Mouse (Mus musculus) neural tube, embryonic 11.5 days (tissue): Measurements from ENCODE around the gene Traf3. TPM values are rescaled to one million over a fixed set of nuclear protein-coding genes. Genes with fewer than 3 reads are reported as not detected.
A peak's percentile ranks its signal among the peaks of the same experiment; 100 is the strongest.

Experiments used
- ATAC-seq: fragments of 200-750 bp; cut with Nextera tagmentation; 2 replicates; pipeline ENCODE4 v1.8.0; 2017; ENCODE audit warnings: moderate number of reproducible peaks, mild to moderate bottlenecking, moderate TSS enrichment, moderate library complexity; ENCODE audit not compliant: insufficient read depth, low FRiP score, low TSS enrichment
- DNase-seq: peaks from one replicate; pipeline ENCODE4 v3.0.0-alpha.2; 2015; ENCODE audit warnings: low spot score
- H3K27ac ChIP-seq: fragments of 300-500 bp; sonication (generic); 2 replicates; pipeline ENCODE4 v1.5.1; 2014; ENCODE audit warnings: low read depth, mild to moderate bottlenecking, low read length
- H3K27me3 ChIP-seq: fragments of 300-500 bp; sonication (generic); 2 replicates; pipeline ENCODE4 v1.6.1; 2014; ENCODE audit warnings: mild to moderate bottlenecking, low read length, mixed read lengths; ENCODE audit not compliant: control insufficient read depth, insufficient read depth
- H3K36me3 ChIP-seq: fragments of 300-500 bp; sonication (generic); 2 replicates; pipeline ENCODE4 v1.6.1; 2014; ENCODE audit warnings: mild to moderate bottlenecking, low read length, moderate library complexity, mixed read lengths; ENCODE audit not compliant: control insufficient read depth, insufficient read depth
- H3K4me1 ChIP-seq: fragments of 300-500 bp; sonication (generic); 2 replicates; pipeline ENCODE4 v1.6.1; 2014; ENCODE audit warnings: low read length, mixed read lengths; ENCODE audit not compliant: control insufficient read depth, insufficient read depth
- H3K4me2 ChIP-seq: fragments of 300-500 bp; sonication (generic); 2 replicates; pipeline ENCODE4 v1.6.1; 2014; ENCODE audit warnings: low read depth, mild to moderate bottlenecking, moderate library complexity
- H3K4me3 ChIP-seq: fragments of 300-500 bp; sonication (generic); 2 replicates; pipeline ENCODE4 v1.5.1; 2014; ENCODE audit warnings: low read depth, low read length
- H3K9ac ChIP-seq: fragments of 300-500 bp; sonication (generic); 2 replicates; pipeline ENCODE4 v1.6.1; 2014; ENCODE audit warnings: mild to moderate bottlenecking, low read length
- H3K9me3 ChIP-seq: fragments of 300-500 bp; sonication (generic); 2 replicates; pipeline ENCODE4 v1.6.1; 2016; ENCODE audit warnings: low read length; ENCODE audit not compliant: control insufficient read depth
- WGBS: fragments of 180-500 bp; shearing (Covaris S2); extraction: QIAGEN DNeasy Blood & Tissue Kit; methylation state at CpG from one replicate; pipeline ENCODE4 v1.1.7; 2014; 5-methylcytosine and 5-hydroxymethylcytosine counted together
- polyA plus RNA-seq: library from polyadenylated mRNA; unstranded; fragments of >200 nt; fragmentation: Nextera tagmentation; extraction: Ambion mirVana; gene quantifications from 2 replicates; pipeline ENCODE4 v1.2.1, GENCODE M21; 2014

The Traf3 gene
- 15.4 and 16.2 TPM in 2 replicates for polyA plus RNA-seq

DNA sequence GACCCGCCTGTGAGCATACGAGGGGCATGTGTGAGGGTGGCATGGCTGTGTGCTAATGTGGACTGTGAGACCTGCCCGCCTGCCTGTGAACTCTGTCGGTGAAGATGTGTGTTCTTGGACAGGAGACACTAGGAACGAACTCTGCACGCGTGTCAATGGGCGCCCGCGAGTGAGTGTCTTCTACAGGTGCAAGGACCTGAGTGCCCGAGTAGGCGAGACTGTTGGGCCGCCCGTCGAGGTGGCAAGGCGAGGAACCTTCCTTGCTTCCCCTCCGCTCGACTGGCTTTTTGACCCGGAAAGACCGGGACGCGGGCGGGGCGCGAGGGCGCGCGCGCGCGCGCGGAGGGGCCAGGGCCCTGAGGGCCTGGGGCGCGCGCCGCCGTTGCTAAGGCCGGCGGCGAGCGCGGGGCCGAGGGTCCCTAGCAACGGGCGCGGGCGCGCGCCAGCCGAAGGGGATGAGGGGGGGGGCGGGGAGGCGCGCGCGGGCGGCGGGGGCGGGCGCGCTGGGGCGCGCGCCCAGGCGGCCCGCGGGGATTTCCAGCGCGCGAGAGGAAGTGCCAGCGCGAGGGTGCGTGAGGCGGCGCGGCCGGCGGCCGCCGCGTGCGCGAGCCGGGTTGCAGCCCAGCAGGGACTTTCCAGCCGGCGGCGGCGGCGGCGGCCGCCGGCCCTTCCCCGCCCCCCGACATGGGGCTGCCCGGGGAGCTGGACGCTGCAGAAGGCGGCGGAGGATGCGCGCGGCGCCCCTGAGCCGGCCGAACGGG lies at the start of gene Traf3:
Traf3 (plus strand) TSS at position 540 of the 761 bp plus-strand sequence.
- ATAC-seq: peak; percentile 24; the same call in 1 of the 2 replicates
- WGBS: 15% methylated on average over 27 of the region's 105 CpGs
- H3K4me3 ChIP-seq: peak within 1 kb of the TSS; percentile 90
- H3K27me3 ChIP-seq: no peaks in the 10 kb centered on the region
- H3K4me1 ChIP-seq: peaks cover 23% of the 10 kb centered on the region
- peak; percentile 83 for DNase-seq
- no peaks in the 10 kb centered on the region for H3K9me3 ChIP-seq
- H3K36me3 ChIP-seq: no peaks in the 10 kb centered on the region
- peak within 1 kb of the TSS; percentile 61 for H3K4me2 ChIP-seq
- peak within 1 kb of the TSS; percentile 90 for H3K27ac ChIP-seq
- peak within 1 kb of the TSS; percentile 85 for H3K9ac ChIP-seq

DNA sequence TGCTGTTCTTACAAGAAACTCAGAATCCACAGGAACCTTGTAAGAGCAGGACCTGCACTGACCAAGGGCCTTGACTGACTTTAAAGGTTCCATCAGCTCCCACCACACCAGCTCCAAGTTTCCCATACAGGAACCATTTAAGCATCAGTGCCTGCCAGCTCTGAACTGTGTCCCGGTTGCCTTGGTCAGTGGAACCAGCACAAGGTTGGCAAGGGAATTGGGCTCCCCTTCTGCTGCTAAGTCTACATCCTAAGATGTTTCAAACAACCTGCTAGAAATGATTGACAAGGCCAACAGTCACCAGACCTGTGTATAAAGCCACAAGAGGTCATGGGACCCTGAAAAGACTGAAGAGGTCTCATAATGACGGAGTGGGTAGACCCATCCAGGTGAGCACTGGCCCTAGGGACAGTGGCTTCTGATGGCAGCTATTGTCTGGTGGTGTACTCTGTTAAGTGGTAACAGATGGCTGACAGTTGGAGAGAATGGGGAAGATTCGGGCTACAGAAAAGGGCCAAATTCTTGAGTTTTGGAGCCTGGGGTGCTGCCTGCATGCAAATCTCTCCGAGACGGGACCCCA lies 46.6 kb upstream of the Traf3 start:
- H3K4me1 ChIP-seq: no peaks in the 10 kb centered on the region
- peaks cover 8% of the 10 kb centered on the region; the same call in 1 of the 2 replicates for H3K36me3 ChIP-seq
- H3K27ac ChIP-seq: no peak overlapping the region
- no peaks in the 10 kb centered on the region for H3K27me3 ChIP-seq
- no peak for ATAC-seq
- WGBS: 87% methylated on average over 5 of the region's 5 CpGs
- DNase-seq: no peak
- no peak overlapping the region for H3K4me3 ChIP-seq
- H3K9me3 ChIP-seq: no peaks in the 10 kb centered on the region
- H3K4me2 ChIP-seq: no peak overlapping the region
- no peak overlapping the region for H3K9ac ChIP-seq

DNA sequence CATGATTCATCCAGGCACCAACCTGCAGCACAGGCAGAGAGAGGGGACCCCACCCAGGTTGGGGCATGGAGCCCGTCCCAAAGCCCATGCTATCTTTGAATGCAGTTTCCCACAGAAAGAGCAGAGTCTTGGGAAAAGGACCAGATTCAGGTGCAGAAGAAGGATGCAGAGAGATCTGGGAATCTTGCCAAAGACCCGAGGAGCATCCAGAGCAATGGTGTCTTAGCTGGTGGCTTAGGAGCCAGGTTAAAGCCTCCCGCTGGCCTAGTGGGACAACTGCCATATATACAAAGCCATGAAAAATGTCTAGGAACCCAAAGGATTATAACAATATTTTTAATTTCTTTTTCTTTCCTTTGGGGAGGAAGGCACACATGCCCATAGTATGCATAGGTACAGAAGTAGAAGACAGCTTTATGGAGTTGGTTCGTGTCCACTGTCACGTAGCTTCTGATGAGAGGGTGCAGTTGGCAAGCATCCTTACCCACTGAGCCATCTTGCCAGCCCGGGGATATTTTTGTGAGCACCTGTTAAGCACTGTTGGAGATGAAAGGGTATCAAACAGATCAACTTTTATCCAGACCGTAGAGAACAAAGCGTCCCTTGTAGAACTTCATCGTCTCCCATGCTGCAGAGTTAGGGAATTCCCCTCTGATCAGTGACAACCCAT lies 45.1 kb upstream of the Traf3 start:
- H3K4me2 ChIP-seq: no peak overlapping the region
- no peak overlapping the region for H3K4me3 ChIP-seq
- no peak overlapping the region for H3K9ac ChIP-seq
- WGBS: 91% methylated on average over 9 of the region's 9 CpGs
- H3K36me3 ChIP-seq: peaks cover 8% of the 10 kb centered on the region; the same call in 1 of the 2 replicates
- H3K9me3 ChIP-seq: no peaks in the 10 kb centered on the region
- DNase-seq (no peak), ATAC-seq (no peak)
- no peaks in the 10 kb centered on the region for H3K4me1 ChIP-seq
- H3K27ac ChIP-seq: no peak overlapping the region
- H3K27me3 ChIP-seq: no peaks in the 10 kb centered on the region

DNA sequence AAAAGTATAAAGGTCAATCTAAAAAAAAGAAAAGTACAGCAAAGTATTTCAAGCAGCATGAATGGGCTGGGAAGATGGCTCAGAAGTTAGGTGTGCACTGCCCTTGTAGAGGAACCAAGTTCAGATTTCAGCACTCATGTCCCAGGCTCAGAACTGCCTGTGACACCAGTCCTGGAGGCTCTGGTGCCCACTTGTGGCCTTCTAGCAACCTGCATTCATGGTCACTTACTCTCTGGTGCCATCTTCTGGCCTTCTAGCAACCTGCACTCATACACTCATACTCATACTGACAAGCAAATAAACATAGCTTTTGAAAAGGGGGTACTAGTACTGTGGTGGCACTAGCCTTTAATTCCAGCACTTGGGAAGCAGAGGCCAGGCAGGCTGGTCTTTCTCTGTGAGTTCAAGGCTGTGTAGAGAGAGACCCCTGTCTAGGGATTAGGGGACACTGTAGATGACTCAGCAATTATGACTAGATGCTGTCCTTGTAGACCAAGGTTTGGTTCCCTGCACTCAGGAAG lies 43.8 kb upstream of the Traf3 start:
- ATAC-seq: no peak
- no peak for DNase-seq
- 0 out of 2 replicates have a peak, but pooled peaks cover 4% of the 10 kb centered on the region for H3K36me3 ChIP-seq
- no peak overlapping the region for H3K27ac ChIP-seq
- H3K4me2 ChIP-seq: no peak overlapping the region
- H3K4me3 ChIP-seq: no peak overlapping the region
- no peaks in the 10 kb centered on the region for H3K27me3 ChIP-seq
- H3K9me3 ChIP-seq: no peaks in the 10 kb centered on the region
- H3K9ac ChIP-seq: no peak overlapping the region
- H3K4me1 ChIP-seq: no peaks in the 10 kb centered on the region

DNA sequence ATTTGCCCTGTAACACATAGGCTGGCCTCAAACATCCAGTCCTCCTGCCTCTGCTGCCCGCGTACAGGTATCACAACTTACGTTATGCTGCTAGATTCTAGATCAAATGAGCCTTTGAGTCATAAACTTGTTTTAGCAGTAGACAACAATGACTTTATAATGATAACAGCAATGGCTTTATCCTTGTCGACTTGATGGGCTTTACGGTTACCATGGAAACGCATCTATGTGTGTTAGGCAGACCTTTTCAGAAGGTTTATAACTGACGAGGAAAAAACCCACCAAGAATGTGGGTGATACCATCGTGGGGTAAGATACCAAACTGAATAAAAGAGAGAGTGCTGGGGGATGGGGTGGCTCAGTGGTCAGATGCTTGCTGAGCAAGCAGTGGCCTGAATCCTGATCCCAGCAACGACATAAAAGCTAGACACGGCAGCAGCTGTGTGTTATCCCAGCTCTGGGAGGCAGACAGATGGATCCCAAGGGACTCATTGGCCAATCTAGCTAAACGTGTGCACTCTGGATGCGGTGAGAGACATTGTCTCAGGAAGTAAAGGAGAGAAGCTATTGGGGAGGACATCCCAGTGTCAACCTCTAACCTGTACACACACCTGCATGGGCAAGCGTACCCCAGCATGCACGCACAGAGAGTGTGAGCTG lies 41.4 kb upstream of the Traf3 start:
- no peaks in the 10 kb centered on the region for H3K36me3 ChIP-seq
- 65% methylated on average over 14 of the region's 14 CpGs for WGBS
- H3K9me3 ChIP-seq: no peaks in the 10 kb centered on the region
- H3K9ac ChIP-seq: no peak overlapping the region
- no peak overlapping the region for H3K4me3 ChIP-seq
- DNase-seq (peak; percentile 21), ATAC-seq (no peak)
- H3K4me2 ChIP-seq: no peak overlapping the region
- H3K4me1 ChIP-seq: no peaks in the 10 kb centered on the region
- H3K27ac ChIP-seq: no peak overlapping the region
- H3K27me3 ChIP-seq: no peaks in the 10 kb centered on the region

DNA sequence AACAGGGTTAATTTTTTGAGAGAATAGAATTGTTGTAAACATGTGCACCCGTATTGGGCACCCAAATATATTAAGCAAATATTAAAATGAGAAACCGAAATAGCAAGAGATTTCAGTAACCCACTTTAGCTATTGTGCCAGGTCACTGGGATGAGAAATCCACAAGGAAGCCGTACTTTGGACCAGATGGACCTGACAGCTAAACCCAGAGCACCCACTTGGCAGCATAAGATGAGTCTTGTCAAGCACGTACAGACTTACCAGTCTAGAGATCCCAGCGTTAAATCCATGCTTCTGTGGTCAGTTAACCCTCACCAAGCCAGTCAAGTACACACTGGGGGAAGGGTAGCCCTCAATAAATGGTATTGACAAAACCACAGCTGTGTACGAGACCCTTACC lies 40.5 kb upstream of the Traf3 start:
- Histone ChIP-seq H3K9me3 (no peaks in the 10 kb centered on the region), H3K4me2 (no peak overlapping the region), H3K9ac (no peak overlapping the region), H3K4me3 (no peak overlapping the region), H3K4me1 (no peaks in the 10 kb centered on the region), H3K36me3 (no peaks in the 10 kb centered on the region), H3K27ac (no peak overlapping the region), H3K27me3 (no peaks in the 10 kb centered on the region)
- 84% methylated on average over 6 of the region's 6 CpGs for WGBS
- ATAC-seq (no peak), DNase-seq (no peak)

DNA sequence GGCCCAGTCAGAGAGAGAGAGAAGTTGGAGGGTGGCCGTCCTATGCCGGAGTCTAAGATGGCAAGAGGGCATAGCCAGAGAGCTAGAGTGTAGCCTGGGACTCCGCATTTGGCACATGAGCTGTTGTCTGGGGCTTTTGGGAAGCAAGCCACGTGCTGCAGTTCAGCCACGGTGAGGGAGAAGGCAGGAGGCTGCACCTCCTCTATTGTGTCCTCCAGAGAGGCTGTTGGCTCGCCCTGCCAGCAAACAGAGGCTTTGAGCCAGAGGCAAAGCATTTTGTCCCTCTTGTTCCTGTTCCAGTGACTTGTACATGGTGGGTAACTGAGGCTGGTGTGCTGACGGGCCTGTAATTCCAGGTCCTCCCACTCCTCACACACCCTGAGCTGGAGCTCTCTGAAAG lies 32.0 kb upstream of the Traf3 start:
- ATAC-seq (no peak), DNase-seq (no peak)
- Histone ChIP-seq H3K27ac (no peak overlapping the region), H3K4me1 (no peaks in the 10 kb centered on the region), H3K27me3 (no peaks in the 10 kb centered on the region), H3K36me3 (no peaks in the 10 kb centered on the region), H3K4me3 (no peak overlapping the region), H3K9me3 (no peaks in the 10 kb centered on the region), H3K4me2 (no peak overlapping the region), H3K9ac (no peak overlapping the region)
- 93% methylated on average over 7 of the region's 7 CpGs for WGBS

DNA sequence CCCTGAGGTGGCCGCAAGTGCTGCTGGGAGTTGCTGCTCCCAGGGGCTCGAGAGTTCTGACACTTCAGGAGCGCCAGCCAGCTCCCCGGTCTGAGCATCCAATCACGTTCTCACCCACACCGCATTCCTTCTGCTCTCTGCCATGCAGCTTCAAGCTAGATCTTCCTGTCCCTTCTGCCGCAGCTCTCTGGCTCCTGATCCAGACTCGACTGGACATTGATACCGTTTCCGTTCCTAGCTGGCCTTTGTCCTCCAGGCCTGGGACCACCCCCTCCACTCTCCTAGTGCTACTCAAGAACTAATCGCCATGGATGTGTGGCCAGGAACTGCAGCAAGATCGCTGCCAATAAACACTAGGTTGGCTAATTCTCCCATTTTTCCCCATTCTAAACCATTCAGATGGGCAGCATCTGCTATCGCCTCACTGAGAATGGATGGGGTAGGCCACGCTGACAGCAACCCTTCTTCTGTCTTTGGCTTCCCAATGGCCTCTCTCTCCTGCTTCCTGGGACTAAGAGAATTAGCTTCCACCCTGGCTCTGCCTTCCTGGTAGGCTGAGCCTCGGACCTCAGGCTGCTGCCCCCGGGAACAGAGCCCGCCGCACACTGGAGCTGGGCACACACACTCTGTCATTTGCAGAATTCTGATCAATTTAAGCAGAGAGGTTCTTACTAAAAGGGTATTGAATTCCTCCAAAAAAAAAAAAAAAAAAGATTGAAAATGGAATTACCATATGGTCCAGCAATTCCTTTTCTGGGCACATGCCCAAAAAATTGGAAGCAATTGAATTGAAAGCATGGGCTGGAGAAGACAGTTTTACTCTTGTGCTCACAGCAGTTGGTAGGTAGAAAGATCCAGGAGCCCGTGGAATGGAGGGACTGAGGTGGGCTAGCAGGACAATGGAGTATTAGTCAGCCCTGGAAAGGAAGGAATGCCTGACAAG lies 31.1 kb upstream of the Traf3 start:
- Histone ChIP-seq H3K27ac (no peak overlapping the region), H3K36me3 (no peaks in the 10 kb centered on the region), H3K9ac (no peak overlapping the region), H3K9me3 (no peaks in the 10 kb centered on the region), H3K4me1 (no peaks in the 10 kb centered on the region), H3K4me3 (no peak overlapping the region), H3K4me2 (no peak overlapping the region), H3K27me3 (no peaks in the 10 kb centered on the region)
- DNase-seq (no peak), ATAC-seq (no peak)
- 79% methylated on average over 19 of the region's 19 CpGs for WGBS
